Mouse (Mus musculus) liver, postnatal 0 days (tissue): Measurements from ENCODE around the gene Hist1h1a. TPM values are rescaled to one million over a fixed set of nuclear protein-coding genes. Genes with fewer than 3 reads are reported as not detected.

Experiments used
- ATAC-seq: fragments of 200-750 bp; cut with Nextera tagmentation; 2 replicates; pipeline ENCODE4 v1.8.0; 2017; ENCODE audit warnings: mild to moderate bottlenecking, moderate library complexity
- DNase-seq: peaks from one replicate; pipeline ENCODE4 v3.0.0-alpha.2; 2016
- H3K27ac ChIP-seq: fragments of 300-500 bp; sonication (generic); 2 replicates; pipeline ENCODE4 v1.5.1; 2014; ENCODE audit warnings: antibody characterized with exemption, moderate library complexity, mild to moderate bottlenecking, low read depth
- H3K27me3 ChIP-seq: fragments of 300-500 bp; sonication (generic); 2 replicates; pipeline ENCODE4 v1.6.1; 2014; ENCODE audit warnings: low read length, control low read depth, mixed read lengths; ENCODE audit not compliant: insufficient read depth
- H3K36me3 ChIP-seq: fragments of 300-500 bp; sonication (generic); replicated peaks from 2 replicates; pipeline ENCODE4 v1.6.1; 2014; ENCODE audit warnings: mild to moderate bottlenecking, control low read depth, low read length, moderate library complexity, mixed read lengths; ENCODE audit not compliant: insufficient read depth
- H3K4me1 ChIP-seq: fragments of 300-500 bp; sonication (generic); 2 replicates; pipeline ENCODE4 v1.6.1; 2014; ENCODE audit warnings: antibody characterized with exemption, mild to moderate bottlenecking, control low read depth; ENCODE audit not compliant: insufficient read depth
- H3K4me2 ChIP-seq: fragments of 300-500 bp; sonication (generic); 2 replicates; pipeline ENCODE4 v1.6.1; 2014; ENCODE audit warnings: low read depth, mild to moderate bottlenecking, low read length, moderate library complexity, mixed read lengths
- H3K4me3 ChIP-seq: fragments of 300-500 bp; sonication (generic); 2 replicates; pipeline ENCODE4 v1.5.1; 2014; ENCODE audit warnings: low read depth, low read length
- H3K9ac ChIP-seq: fragments of 300-500 bp; sonication (generic); replicated peaks from 2 replicates; pipeline ENCODE4 v1.6.1; 2014; ENCODE audit warnings: mild to moderate bottlenecking, moderate library complexity
- H3K9me3 ChIP-seq: fragments of 300-500 bp; sonication (generic); 2 replicates; pipeline ENCODE4 v1.6.1; 2016; ENCODE audit warnings: mild to moderate bottlenecking, control low read depth, low read length, mixed read lengths
- CTCF ChIP-seq: sonication (generic); IDR thresholded peaks from 2 replicates; pipeline ENCODE4 v1.5.1; 2016; ENCODE audit warnings: antibody characterized with exemption, low read depth
- EP300 ChIP-seq: IDR thresholded peaks from 2 replicates; pipeline ENCODE4 v1.6.1; 2016; ENCODE audit warnings: antibody characterized with exemption, low read depth, mild to moderate bottlenecking
- WGBS: fragments of 180-500 bp; shearing (Covaris S2); extraction: QIAGEN DNeasy Blood & Tissue Kit; methylation state at CpG from one replicate; pipeline ENCODE4 v1.1.7; 2014; ENCODE audit not compliant: insufficient replicate concordance; 5-methylcytosine and 5-hydroxymethylcytosine counted together
- polyA plus RNA-seq: library from polyadenylated mRNA; unstranded; fragments of >200 nt; fragmentation: Nextera tagmentation; extraction: Ambion mirVana; gene quantifications from 2 replicates; pipeline ENCODE4 v1.2.1, GENCODE M21; 2015

The Hist1h1a gene
- polyA plus RNA-seq, 1 experiment from 2014 or later = 4.6 TPM

DNA sequence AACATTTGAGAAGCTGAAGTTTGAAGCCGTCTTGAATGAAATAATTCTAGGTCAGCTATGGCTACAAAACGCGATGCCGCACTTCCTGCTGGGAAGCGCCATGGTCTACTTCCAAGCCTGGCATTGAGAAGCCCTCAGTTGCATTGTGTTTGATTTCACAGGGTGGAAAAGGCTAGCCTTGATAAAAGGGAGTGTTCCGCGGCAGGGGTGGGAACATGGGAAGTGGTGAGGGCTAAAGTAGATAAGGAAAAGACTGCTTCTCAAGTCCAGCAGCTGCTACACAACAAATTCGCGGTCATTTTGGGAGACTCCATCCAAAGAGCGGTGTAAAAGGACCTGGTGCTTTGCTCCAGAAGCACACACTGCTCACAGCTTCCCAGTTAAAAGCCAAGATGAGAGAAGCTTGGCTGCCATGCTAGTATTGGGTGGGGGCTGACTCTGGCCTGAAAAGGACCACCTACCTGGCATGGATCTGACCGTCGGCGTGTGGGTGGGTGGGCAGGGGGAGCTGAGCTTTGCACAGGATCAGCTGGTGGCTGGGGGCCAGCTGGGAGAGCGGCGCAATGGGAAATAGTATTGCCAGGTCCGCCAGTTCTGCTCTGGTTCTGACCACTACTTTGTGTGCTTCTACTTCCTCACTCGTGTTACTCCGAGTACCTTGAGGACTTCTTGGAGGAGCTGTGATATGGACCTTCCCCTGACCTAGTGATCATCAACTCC lies 34.8 kb upstream of the Hist1h1a start:
- no peaks in the 10 kb centered on the region for H3K27me3 ChIP-seq
- no peak overlapping the region for H3K4me3 ChIP-seq
- DNase-seq (peak; percentile 12), ATAC-seq (no peak)
- peaks cover 15% of the 10 kb centered on the region for H3K4me1 ChIP-seq
- no peaks in the 10 kb centered on the region for H3K9me3 ChIP-seq
- WGBS = 61% methylated on average over 18 of the region's 18 CpGs
- peak overlapping the region; percentile 39 for H3K27ac ChIP-seq
- 0 out of 2 replicates have a peak overlapping the region, but pooled peaks have one; percentile 26 for H3K9ac ChIP-seq
- no peaks in the 10 kb centered on the region for H3K36me3 ChIP-seq
- TF ChIP-seq EP300 (no peak), CTCF (no peak)
- 0 out of 2 replicates have a peak overlapping the region, but pooled peaks have one; percentile 27 for H3K4me2 ChIP-seq

GRCm38 (mm10) chr13:23729192-23729525 lies 34.3 kb upstream of the Hist1h1a start:
- Histone ChIP-seq H3K9ac (no peak overlapping the region), H3K27ac (peak overlapping the region; percentile 39), H3K36me3 (no peaks in the 10 kb centered on the region), H3K4me3 (no peak overlapping the region), H3K4me1 (peaks cover 15% of the 10 kb centered on the region), H3K27me3 (no peaks in the 10 kb centered on the region), H3K9me3 (no peaks in the 10 kb centered on the region), H3K4me2 (no peak overlapping the region)
- DNase-seq (peak; percentile 11), ATAC-seq (no peak)
- TF ChIP-seq CTCF = no peak
- TF ChIP-seq EP300 = no peak
- 51% methylated on average over 9 of the region's 9 CpGs for WGBS

- Histone ChIP-seq H3K36me3 (no peaks in the 10 kb centered on the region), H3K4me3 (no peak overlapping the region), H3K27ac (peak overlapping the region; percentile 39; the same call in 1 of the 2 replicates), H3K9me3 (no peaks in the 10 kb centered on the region), H3K27me3 (no peaks in the 10 kb centered on the region), H3K4me1 (peaks cover 15% of the 10 kb centered on the region), H3K9ac (no peak overlapping the region), H3K4me2 (no peak overlapping the region)
- no peak for TF ChIP-seq EP300
- no peak for TF ChIP-seq CTCF
- 84% methylated on average over 5 of the region's 5 CpGs for WGBS
- ATAC-seq = no peak
- peak; percentile 13 for DNase-seq
These were observed 33.8 kb upstream of the Hist1h1a start for GRCm38 (mm10) chr13:23729706-23730105.

DNA sequence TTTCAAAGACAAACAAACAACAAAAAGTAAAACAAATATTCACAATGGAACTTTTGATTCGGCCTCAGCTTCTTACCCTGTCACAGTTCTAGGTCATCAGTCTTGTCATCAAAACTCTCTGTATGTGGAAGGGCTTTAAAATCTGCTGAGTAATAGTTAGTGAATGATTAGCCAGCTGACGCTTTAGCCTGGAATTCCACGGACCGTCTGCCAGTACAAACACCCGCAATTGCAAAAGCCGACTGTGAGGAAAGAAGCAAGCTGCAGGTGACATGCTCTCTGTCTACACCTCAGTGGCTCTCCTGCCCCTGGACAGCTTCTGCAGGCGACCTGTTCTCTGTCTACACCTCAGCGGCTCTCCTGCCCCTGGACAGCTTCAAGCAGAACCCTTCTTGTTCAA lies 33.0 kb upstream of the Hist1h1a start:
- Histone ChIP-seq H3K27ac (no peak overlapping the region), H3K9me3 (no peaks in the 10 kb centered on the region), H3K9ac (no peak overlapping the region), H3K36me3 (no peaks in the 10 kb centered on the region), H3K4me3 (no peak overlapping the region), H3K4me2 (peak overlapping the region; percentile 10), H3K27me3 (no peaks in the 10 kb centered on the region), H3K4me1 (peaks cover 15% of the 10 kb centered on the region)
- ATAC-seq (peak; percentile 92), DNase-seq (peak; percentile 69)
- TF ChIP-seq CTCF (no peak), EP300 (peak; percentile 17; the same call in 1 of the 2 replicates)
- WGBS = 49% methylated on average over 8 of the region's 8 CpGs

GRCm38 (mm10) chr13:23732156-23732804 lies 31.2 kb upstream of the Hist1h1a start:
- 22% methylated on average over 8 of the region's 8 CpGs for WGBS
- Histone ChIP-seq H3K9ac (no peak overlapping the region), H3K27ac (no peak overlapping the region), H3K4me1 (peaks cover 15% of the 10 kb centered on the region), H3K27me3 (no peaks in the 10 kb centered on the region), H3K9me3 (no peaks in the 10 kb centered on the region), H3K4me2 (no peak overlapping the region), H3K36me3 (no peaks in the 10 kb centered on the region), H3K4me3 (no peak overlapping the region)
- TF ChIP-seq EP300 = no peak
- TF ChIP-seq CTCF = peak; percentile 94
- peak; percentile 16 for DNase-seq
- no peak for ATAC-seq

DNA sequence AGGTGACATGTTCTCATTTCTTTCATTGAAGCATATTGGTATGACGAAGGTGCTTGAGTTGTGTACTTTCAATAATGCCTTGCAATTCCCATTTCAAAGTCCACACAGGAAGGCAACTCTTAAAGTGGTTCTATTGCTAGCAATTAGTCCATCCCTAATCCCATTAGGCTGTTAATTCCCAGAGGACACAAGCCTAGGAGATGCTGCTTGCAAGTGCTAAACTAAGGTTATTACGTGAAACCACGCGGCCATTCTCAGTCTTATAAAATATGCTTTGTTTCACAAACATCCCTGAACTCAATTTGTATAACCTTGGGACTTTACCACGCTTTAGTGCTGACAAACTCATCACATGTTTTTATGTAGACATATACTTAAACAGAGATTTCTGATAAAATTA lies 26.4 kb upstream of the Hist1h1a start:
- peaks cover 5% of the 10 kb centered on the region; the same call in 1 of the 2 replicates for H3K4me1 ChIP-seq
- H3K4me3 ChIP-seq = no peak overlapping the region
- no peak for DNase-seq
- H3K27ac ChIP-seq = no peak overlapping the region
- WGBS = 80% methylated on average over 5 of the region's 5 CpGs
- H3K4me2 ChIP-seq = no peak overlapping the region
- TF ChIP-seq EP300 (no peak), CTCF (no peak)
- no peak overlapping the region for H3K9ac ChIP-seq
- no peaks in the 10 kb centered on the region for H3K9me3 ChIP-seq
- no peak for ATAC-seq
- no peaks in the 10 kb centered on the region for H3K27me3 ChIP-seq
- no peaks in the 10 kb centered on the region for H3K36me3 ChIP-seq
